Mouse (Mus musculus): Measurements from ENCODE around the gene Atg7. TPM values are rescaled to one million over a fixed set of nuclear protein-coding genes. Genes with fewer than 3 reads are reported as not detected.

Atg7 gene
- total and polyA plus RNA-seq, 2 experiments from 2014 or later, result 16.6 to 17.5 TPM

GRCm38 (mm10) chr6:114808654-114809430 lies 165.9 kb downstream of the Atg7 start:
- 92% methylated on average over 3 of the region's 3 CpGs for WGBS
- no peaks in the 10 kb centered on the region for H3K27me3 ChIP-seq (ENCODE audit: insufficient read depth, low read length)
- no peak for ATAC-seq

GRCm38 (mm10) chr6:114809431-114809811 lies 166.5 kb downstream of the Atg7 start:
- ATAC-seq, result no peak

More at GRCm38 (mm10) chr6:114808654-114809430, 165.9 kb downstream of the Atg7 start:
- Histone ChIP-seq H3K4me1 (ENCODE audit: insufficient read depth, low read length) (peaks cover 4% of the 10 kb centered on the region), H3K4me3 (ENCODE audit: low read length) (no peak overlapping the region), H3K9ac (replicated peaks; ENCODE audit: low read length) (no peak overlapping the region), H3K27ac (no peak overlapping the region), H3K9me3 (ENCODE audit: low read length) (no peaks in the 10 kb centered on the region), H3K4me2 (ENCODE audit: low read depth, low read length) (no peak overlapping the region), H3K36me3 (ENCODE audit: insufficient read depth, low read length) (no peaks in the 10 kb centered on the region)
- no peak for DNase-seq (ENCODE audit: low spot score)
- TF ChIP-seq CTCF (IDR thresholded peaks at IDR 0.05; ENCODE audit: low read depth), result no peak

GRCm38 (mm10) chr6:114812322-114812721 lies 169.4 kb downstream of the Atg7 start:
- no peak for ATAC-seq
- Histone ChIP-seq H3K4me2 (ENCODE audit: low read depth, low read length) (no peak overlapping the region), H3K27ac (no peak overlapping the region), H3K4me3 (ENCODE audit: low read length) (no peak overlapping the region), H3K27me3 (ENCODE audit: insufficient read depth, low read length) (no peaks in the 10 kb centered on the region), H3K9ac (replicated peaks; ENCODE audit: low read length) (no peak overlapping the region), H3K36me3 (ENCODE audit: insufficient read depth, low read length) (no peaks in the 10 kb centered on the region), H3K4me1 (ENCODE audit: insufficient read depth, low read length) (no peaks in the 10 kb centered on the region), H3K9me3 (ENCODE audit: low read length) (no peaks in the 10 kb centered on the region)
- no peak for TF ChIP-seq CTCF (IDR thresholded peaks at IDR 0.05; ENCODE audit: low read depth)
- WGBS, result 42% methylated on average over 5 of the region's 5 CpGs
- DNase-seq (ENCODE audit: low spot score), result peak; percentile 72

More at GRCm38 (mm10) chr6:114809431-114809811, 166.5 kb downstream of the Atg7 start:
- H3K4me1 ChIP-seq (ENCODE audit: insufficient read depth, low read length), result no peaks in the 10 kb centered on the region; the same call in 1 of the 2 replicates
- no peak overlapping the region for H3K4me2 ChIP-seq (ENCODE audit: low read depth, low read length)
- no peak for TF ChIP-seq CTCF (IDR thresholded peaks at IDR 0.05; ENCODE audit: low read depth)
- no peak overlapping the region for H3K4me3 ChIP-seq (ENCODE audit: low read length)
- H3K27ac ChIP-seq, result no peak overlapping the region
- WGBS, result 49% methylated on average over 1 of the region's 1 CpGs
- H3K9ac ChIP-seq (replicated peaks; ENCODE audit: low read length), result no peak overlapping the region
- H3K36me3 ChIP-seq (ENCODE audit: insufficient read depth, low read length), result no peaks in the 10 kb centered on the region
- no peaks in the 10 kb centered on the region for H3K9me3 ChIP-seq (ENCODE audit: low read length)
- no peak for DNase-seq (ENCODE audit: low spot score)
- H3K27me3 ChIP-seq (ENCODE audit: insufficient read depth, low read length), result no peaks in the 10 kb centered on the region

- Histone ChIP-seq H3K27me3 (ENCODE audit: insufficient read depth, low read length) (no peaks in the 10 kb centered on the region), H3K4me1 (ENCODE audit: insufficient read depth, low read length) (no peaks in the 10 kb centered on the region), H3K9ac (replicated peaks; ENCODE audit: low read length) (no peak overlapping the region), H3K27ac (no peak overlapping the region), H3K4me2 (ENCODE audit: low read depth, low read length) (no peak overlapping the region), H3K36me3 (ENCODE audit: insufficient read depth, low read length) (no peaks in the 10 kb centered on the region), H3K9me3 (ENCODE audit: low read length) (no peaks in the 10 kb centered on the region), H3K4me3 (ENCODE audit: low read length) (no peak overlapping the region)
- ATAC-seq (no peak), DNase-seq (ENCODE audit: low spot score) (no peak)
- 67% methylated on average over 4 of the region's 4 CpGs for WGBS
- TF ChIP-seq CTCF (IDR thresholded peaks at IDR 0.05; ENCODE audit: low read depth), result no peak
Measured at GRCm38 (mm10) chr6:114812779-114813178, 169.9 kb downstream of the Atg7 start.

- no peaks in the 10 kb centered on the region for H3K27me3 ChIP-seq (ENCODE audit: insufficient read depth, low read length)
- no peak overlapping the region for H3K9ac ChIP-seq (replicated peaks; ENCODE audit: low read length)
- no peak overlapping the region for H3K4me3 ChIP-seq (ENCODE audit: low read length)
- 0 out of 2 replicates have a peak overlapping the region, but pooled peaks have one; percentile 9 for H3K27ac ChIP-seq
- ATAC-seq (0 out of 2 replicates have a peak, but pooled peaks have one; percentile 44), DNase-seq (ENCODE audit: low spot score) (peak; percentile 55)
- WGBS, result 52% methylated on average over 6 of the region's 6 CpGs
- no peaks in the 10 kb centered on the region for H3K36me3 ChIP-seq (ENCODE audit: insufficient read depth, low read length)
- H3K4me1 ChIP-seq (ENCODE audit: insufficient read depth, low read length), result no peaks in the 10 kb centered on the region; the same call in 1 of the 2 replicates
- H3K4me2 ChIP-seq (ENCODE audit: low read depth, low read length), result no peak overlapping the region
- TF ChIP-seq CTCF (IDR thresholded peaks at IDR 0.05; ENCODE audit: low read depth), result no peak
- no peaks in the 10 kb centered on the region for H3K9me3 ChIP-seq (ENCODE audit: low read length)
Measured at GRCm38 (mm10) chr6:114814199-114814881, 171.4 kb downstream of the Atg7 start.

- peak; percentile 37 for DNase-seq (ENCODE audit: low spot score)
Measured at GRCm38 (mm10) chr6:114814882-114815650, 172.2 kb downstream of the Atg7 start.

More at GRCm38 (mm10) chr6:114814882-114815650, 172.2 kb downstream of the Atg7 start:
- Histone ChIP-seq H3K4me2 (ENCODE audit: low read depth, low read length) (no peak overlapping the region), H3K27me3 (ENCODE audit: insufficient read depth, low read length) (no peaks in the 10 kb centered on the region), H3K4me1 (ENCODE audit: insufficient read depth, low read length) (no peaks in the 10 kb centered on the region; the same call in 1 of the 2 replicates), H3K36me3 (ENCODE audit: insufficient read depth, low read length) (no peaks in the 10 kb centered on the region), H3K27ac (no peak overlapping the region), H3K9ac (replicated peaks; ENCODE audit: low read length) (no peak overlapping the region), H3K4me3 (ENCODE audit: low read length) (no peak overlapping the region), H3K9me3 (ENCODE audit: low read length) (no peaks in the 10 kb centered on the region)
- TF ChIP-seq CTCF (IDR thresholded peaks at IDR 0.05; ENCODE audit: low read depth), result peak; percentile 69
- WGBS, result 93% methylated on average over 5 of the region's 5 CpGs
- ATAC-seq, result no peak

Measured in hindbrain, postnatal 0 days (tissue).